Mouse (Mus musculus) ES-E14 (cell line): ENCODE data around the gene Zfp853. TPM values are rescaled to one million over a fixed set of nuclear protein-coding genes. Genes with fewer than 3 reads are reported as not detected.

ENCODE experiments used
- DNase-seq: peaks from one replicate; pipeline ENCODE4 v3.0.0-alpha.2; 2013; ENCODE audit warnings: low read depth, low spot score
- H3K27ac ChIP-seq: 2 replicates; pipeline ENCODE4 v1.5.1; 2012; ENCODE audit warnings: low read depth, mild to moderate bottlenecking, low read length, moderate library complexity, mixed read lengths; ENCODE audit not compliant: poor library complexity, insufficient read depth, severe bottlenecking
- H3K36me3 ChIP-seq: 2 replicates; pipeline ENCODE4 v1.6.1; 2012; ENCODE audit warnings: mild to moderate bottlenecking, low read length, moderate library complexity, mixed read lengths; ENCODE audit not compliant: control insufficient read depth, poor library complexity, insufficient read depth, severe bottlenecking
- H3K4me1 ChIP-seq, 2 experiments: fragments of 150-350 bp in 1 of 2; sonication (generic) in 1 of 2; 2 replicates each; pipeline ENCODE4 v1.6.1; 2012; ENCODE audit warnings: low read length in 2 of 2, mild to moderate bottlenecking in 1 of 2, mixed read lengths in 1 of 2; ENCODE audit not compliant: control insufficient read depth in 2 of 2, insufficient read depth in 2 of 2, poor library complexity in 1 of 2
- H3K4me3 ChIP-seq, 2 experiments: fragments of 150-350 bp in 1 of 2; sonication (generic) in 1 of 2; 2 replicates each; pipeline ENCODE4 v1.5.1; 2012; ENCODE audit warnings: low read length in 2 of 2, low read depth in 1 of 2, mild to moderate bottlenecking in 1 of 2, mixed read lengths in 1 of 2; ENCODE audit not compliant: insufficient read depth in 1 of 2, poor library complexity in 1 of 2, severe bottlenecking in 1 of 2
- H3K9ac ChIP-seq: 2 replicates; pipeline ENCODE4 v1.6.1; 2012; ENCODE audit warnings: low read depth, mild to moderate bottlenecking, low read length, mixed read lengths; ENCODE audit not compliant: poor library complexity, insufficient read depth, severe bottlenecking
- H3K9me3 ChIP-seq: fragments of 150-350 bp; sonication (generic); 2 replicates; pipeline ENCODE4 v1.6.1; 2012; ENCODE audit warnings: low read depth, mild to moderate bottlenecking, low read length; ENCODE audit not compliant: control insufficient read depth, insufficient read depth
- CHD2 ChIP-seq: IDR thresholded peaks from 2 replicates; pipeline ENCODE4 v1.6.1; 2014; ENCODE audit warnings: mild to moderate bottlenecking, low read depth, low read length, inconsistent platforms
- HCFC1 ChIP-seq: IDR thresholded peaks from 2 replicates; pipeline ENCODE4 v1.6.1; 2012; ENCODE audit warnings: low read length, inconsistent platforms, borderline replicate concordance; ENCODE audit not compliant: insufficient read depth
- MAFK ChIP-seq: IDR thresholded peaks from 2 replicates; pipeline ENCODE4 v1.6.1; 2014; ENCODE audit warnings: mild to moderate bottlenecking, low read depth, low read length, inconsistent platforms; ENCODE audit not compliant: insufficient read depth
- ZC3H11A ChIP-seq: IDR thresholded peaks from 2 replicates; pipeline ENCODE4 v1.6.1; 2012; ENCODE audit warnings: low read depth, mild to moderate bottlenecking, inconsistent platforms, low read length, borderline replicate concordance
- ZNF384 ChIP-seq: IDR thresholded peaks from 2 replicates; pipeline ENCODE4 v1.6.1; 2012; ENCODE audit warnings: low read depth, low read length, inconsistent platforms
- in situ Hi-C, 2 experiments: fragments of 600-800 bp; cut with MboI; formaldehyde crosslinking; loops; one replicate each; pipeline ENCODE4 v1.15.1; 2025; ENCODE audit warnings: low sequenced_read_pairs in 2 of 2, inconsistent platforms in 1 of 2; ENCODE audit not compliant: unreplicated experiment in 2 of 2
- total RNA-seq: library from RNA; depleted of rRNA; stranded (reverse); fragments of 300-350 nt; gene quantifications from 2 replicates; pipeline ENCODE4 v1.2.3, GENCODE M21; 2012

Zfp853 gene
- total RNA-seq, 1 experiment, result 0.67 TPM

DNA sequence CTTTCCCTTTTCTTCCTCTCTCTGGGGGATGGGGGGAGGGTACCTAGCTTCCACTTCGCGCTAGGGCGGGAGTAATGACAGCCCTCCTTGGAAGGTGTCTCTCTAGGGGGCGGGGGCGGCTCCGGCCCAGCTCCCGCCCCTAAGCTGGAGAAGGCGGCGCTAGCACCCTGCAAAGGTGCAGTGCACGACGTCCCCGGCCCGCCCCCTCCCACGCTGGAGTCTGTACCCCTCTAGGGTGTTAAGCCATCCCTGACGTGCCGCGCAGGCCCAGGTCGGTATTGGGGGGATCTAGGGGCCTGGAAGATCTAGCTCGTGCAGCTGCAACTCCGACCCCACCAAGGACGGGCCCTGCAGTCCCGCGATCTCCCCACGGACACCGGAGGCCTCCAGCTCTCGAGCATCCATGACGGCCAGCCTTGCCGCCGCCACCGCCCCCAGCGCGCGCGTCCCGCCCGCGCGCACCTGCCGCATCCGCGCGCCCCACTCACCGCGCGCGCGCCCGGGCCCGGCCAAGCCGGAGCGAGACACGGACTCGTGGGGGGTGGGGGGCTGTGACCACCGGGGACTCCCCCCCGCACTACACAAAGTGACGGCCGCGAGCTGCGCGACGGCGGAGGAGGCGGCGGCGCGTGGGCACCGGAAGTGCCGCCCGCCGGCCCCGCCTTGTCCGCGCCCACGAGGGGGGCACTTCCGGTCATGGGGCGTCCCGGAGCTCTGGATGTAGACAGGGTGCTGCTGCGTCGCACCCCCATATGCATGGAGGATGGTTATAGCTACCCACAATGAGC is 23.9 kb downstream of the Zfp853 start, which contains the start of gene Zfp316:
Gene Zfp316 (minus strand): TSS at position 660 of the 788 bp plus-strand sequence.
- in situ Hi-C loops, result no loop called here
- TF ChIP-seq HCFC1 (no peak), ZNF384 (no peak), ZC3H11A (no peak), MAFK (no peak)
- Histone ChIP-seq H3K27ac (no peak within 1 kb of the TSS; the same call in 1 of the 2 replicates), H3K36me3 (no peaks in the 10 kb centered on the region), H3K4me3 (peak within 1 kb of the TSS; percentile 74 to 78), H3K9me3 (no peaks in the 10 kb centered on the region), H3K4me1 (peaks cover 0 to 9% of the 10 kb centered on the region in 2 experiments; a peak in 1 of 4 replicates), H3K9ac (peak within 1 kb of the TSS; percentile 70)
- DNase-seq, result peak; percentile 40

DNA sequence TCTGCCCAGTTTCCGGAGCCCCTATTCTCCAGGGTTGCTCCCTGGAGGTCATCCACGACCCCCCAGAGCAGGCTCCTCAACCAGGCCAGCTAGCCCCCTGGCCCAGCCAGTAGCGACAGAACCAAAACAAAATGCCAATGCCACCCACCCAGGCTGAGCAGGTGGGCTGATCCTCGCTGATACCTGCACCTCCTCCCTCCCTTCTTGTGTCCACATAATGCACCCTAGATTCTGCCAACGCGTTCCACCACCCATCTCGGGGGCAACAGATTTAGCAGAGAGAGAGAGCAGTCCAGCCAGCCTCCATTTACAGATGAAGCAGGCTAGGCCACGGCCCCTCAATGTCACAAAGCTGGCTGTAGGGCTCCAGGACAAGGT is 24.4 kb downstream of the Zfp853 start:
- Histone ChIP-seq H3K27ac (no peak overlapping the region; the same call in 1 of the 2 replicates), H3K36me3 (no peaks in the 10 kb centered on the region), H3K4me3 (peak overlapping the region; percentile 74 to 78; a peak in 2 of 4 replicates), H3K4me1 (peaks cover 0 to 9% of the 10 kb centered on the region in 2 experiments; a peak in 1 of 4 replicates), H3K9me3 (no peaks in the 10 kb centered on the region), H3K9ac (no peak overlapping the region)
- no peak for TF ChIP-seq MAFK
- TF ChIP-seq HCFC1, result no peak
- no peak for TF ChIP-seq CHD2
- no peak for TF ChIP-seq ZC3H11A
- TF ChIP-seq ZNF384, result no peak
- no peak for DNase-seq
- in situ Hi-C loops, result no loop called here

GRCm38 (mm10) chr5:143266794-143267193 is 26.6 kb downstream of the Zfp853 start:
- no peak overlapping the region for H3K9ac ChIP-seq
- H3K4me3 ChIP-seq, result no peak overlapping the region
- in situ Hi-C loops, result no loop called here
- H3K4me1 ChIP-seq, result peaks cover 0 to 9% of the 10 kb centered on the region in 2 experiments; a peak in 1 of 4 replicates
- no peak for TF ChIP-seq ZC3H11A
- TF ChIP-seq HCFC1, result no peak
- no peak for TF ChIP-seq ZNF384
- no peak for TF ChIP-seq CHD2
- TF ChIP-seq MAFK, result no peak
- DNase-seq, result no peak
- H3K27ac ChIP-seq, result no peak overlapping the region
- H3K9me3 ChIP-seq, result no peaks in the 10 kb centered on the region
- H3K36me3 ChIP-seq, result no peaks in the 10 kb centered on the region

DNA sequence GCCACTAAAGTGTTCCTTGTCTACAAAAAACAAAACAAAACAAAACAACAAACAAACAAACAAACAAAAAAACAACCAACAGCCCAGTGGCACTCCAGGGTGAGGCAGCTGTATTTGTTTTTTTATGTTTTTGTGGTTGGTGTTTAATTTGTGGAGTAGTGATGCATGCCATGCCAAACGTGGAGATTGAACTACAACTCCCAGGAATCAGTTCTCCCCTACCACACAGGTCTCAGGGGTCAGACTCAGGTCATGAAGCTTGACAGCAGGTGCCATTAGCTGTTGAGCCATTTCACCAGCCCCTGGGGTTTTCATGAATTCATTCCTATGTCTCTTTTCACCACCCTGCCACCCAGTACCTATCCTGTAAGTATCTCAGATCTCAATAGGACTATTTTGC is 28.0 kb downstream of the Zfp853 start:
- no peaks in the 10 kb centered on the region for H3K36me3 ChIP-seq
- H3K9me3 ChIP-seq, result no peaks in the 10 kb centered on the region
- H3K4me3 ChIP-seq, result no peak overlapping the region
- TF ChIP-seq CHD2, result no peak
- no peak for TF ChIP-seq ZNF384
- TF ChIP-seq ZC3H11A, result no peak
- TF ChIP-seq HCFC1, result peak; percentile 76
- TF ChIP-seq MAFK, result no peak
- no peak for DNase-seq
- H3K9ac ChIP-seq, result no peak overlapping the region
- in situ Hi-C loops, result no loop called here
- H3K4me1 ChIP-seq, result peaks cover 0 to 9% of the 10 kb centered on the region in 2 experiments; a peak in 1 of 4 replicates
- H3K27ac ChIP-seq, result no peak overlapping the region
